Mouse (Mus musculus): ENCODE results near the gene Susd6. TPM values are rescaled to one million over a fixed set of nuclear protein-coding genes. Genes with fewer than 3 reads are reported as not detected.
A peak's percentile ranks its signal among the peaks of the same experiment; 100 is the strongest.

Gene Susd6
- total RNA-seq, 1 experiment, result 49.5 TPM

DNA sequence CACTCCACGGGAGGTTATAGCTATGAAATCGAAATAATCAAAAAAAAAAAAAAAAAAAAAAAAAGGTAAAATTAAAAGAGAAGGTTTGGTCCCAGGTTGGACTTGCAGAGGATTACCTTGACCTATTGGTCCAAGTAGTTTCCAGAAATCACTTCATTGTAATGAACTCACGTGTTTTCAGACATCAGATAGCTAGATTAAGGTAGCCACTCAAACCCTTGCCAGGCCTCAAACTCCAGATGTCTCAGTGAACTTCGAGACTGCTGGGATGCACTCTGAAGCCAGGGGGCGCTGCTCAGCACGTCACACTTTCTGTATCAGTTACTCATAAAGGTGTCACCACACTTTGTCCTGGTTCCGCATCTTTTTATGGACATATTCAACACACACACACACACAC, 127.5 kb downstream of the Susd6 start:
- Histone ChIP-seq H3K9ac (ENCODE audit: insufficient read depth, low read depth, low read length, poor library complexity, severe bottlenecking) (no peak overlapping the region), H3K36me3 (ENCODE audit: control insufficient read depth, insufficient read depth, low read length, poor library complexity, severe bottlenecking) (no peaks in the 10 kb centered on the region), H3K4me3 (ENCODE audit: insufficient read depth in 1 of 2, low read depth in 1 of 2, low read length in 2 of 2, poor library complexity in 1 of 2, severe bottlenecking in 1 of 2) (no peak overlapping the region), H3K9me3 (ENCODE audit: control insufficient read depth, insufficient read depth, low read depth, low read length) (no peaks in the 10 kb centered on the region), H3K4me1 (ENCODE audit: control insufficient read depth in 2 of 2, insufficient read depth in 2 of 2, low read length in 2 of 2, poor library complexity in 1 of 2) (peaks cover 6 to 7% of the 10 kb centered on the region in 2 experiments; a peak in 3 of 4 replicates), H3K27ac (ENCODE audit: insufficient read depth, low read depth, low read length, poor library complexity, severe bottlenecking) (no peak overlapping the region)
- peak; percentile 62 for DNase-seq (ENCODE audit: low read depth, low spot score)
- in situ Hi-C loops (cut with MboI; ENCODE audit: low sequenced_read_pairs in 2 of 2, unreplicated experiment in 2 of 2), result no loop called here
- TF ChIP-seq ZNF384 (IDR thresholded peaks at IDR 0.05; ENCODE audit: low read depth, low read length) (peak; percentile 56), MAFK (IDR thresholded peaks at IDR 0.05; ENCODE audit: insufficient read depth, low read depth, low read length) (no peak)

DNA sequence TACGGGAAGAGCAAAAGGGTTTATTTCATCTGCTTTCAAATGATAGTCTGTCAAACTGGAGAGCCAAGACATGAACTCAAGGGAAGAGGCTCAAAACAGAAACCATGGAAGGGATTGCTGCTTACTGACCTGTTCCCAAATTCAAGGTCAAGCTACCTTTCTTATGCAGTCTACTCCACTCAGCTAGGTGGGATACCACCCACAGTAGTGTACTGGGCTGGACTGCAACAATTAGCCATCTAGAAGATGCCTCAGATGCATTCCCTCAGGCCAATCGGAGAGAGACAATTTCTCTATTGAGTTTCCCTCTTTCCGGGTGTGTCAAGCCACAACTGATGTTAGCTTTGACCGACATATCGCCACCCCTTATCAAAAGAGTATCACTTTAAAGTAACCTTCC, 131.0 kb downstream of the Susd6 start:
- H3K9me3 ChIP-seq (ENCODE audit: control insufficient read depth, insufficient read depth, low read depth, low read length), result no peaks in the 10 kb centered on the region
- peak overlapping the region; percentile 25; the same call in 1 of the 2 replicates for H3K27ac ChIP-seq (ENCODE audit: insufficient read depth, low read depth, low read length, poor library complexity, severe bottlenecking)
- H3K9ac ChIP-seq (ENCODE audit: insufficient read depth, low read depth, low read length, poor library complexity, severe bottlenecking), result no peak overlapping the region
- in situ Hi-C loops (cut with MboI; ENCODE audit: low sequenced_read_pairs in 2 of 2, unreplicated experiment in 2 of 2), result no loop called here
- no peak for DNase-seq (ENCODE audit: low read depth, low spot score)
- no peaks in the 10 kb centered on the region for H3K36me3 ChIP-seq (ENCODE audit: control insufficient read depth, insufficient read depth, low read length, poor library complexity, severe bottlenecking)
- peaks cover 9 to 27% of the 10 kb centered on the region in 2 experiments for H3K4me1 ChIP-seq (ENCODE audit: control insufficient read depth in 2 of 2, insufficient read depth in 2 of 2, low read length in 2 of 2, poor library complexity in 1 of 2)
- no peak for TF ChIP-seq MAFK (IDR thresholded peaks at IDR 0.05; ENCODE audit: insufficient read depth, low read depth, low read length)
- no peak for TF ChIP-seq CHD2 (IDR thresholded peaks at IDR 0.05; ENCODE audit: low read depth, low read length)
- TF ChIP-seq HCFC1 (IDR thresholded peaks at IDR 0.05; ENCODE audit: borderline replicate concordance, insufficient read depth, low read length), result no peak
- no peak for TF ChIP-seq ZNF384 (IDR thresholded peaks at IDR 0.05; ENCODE audit: low read depth, low read length)
- TF ChIP-seq ZC3H11A (IDR thresholded peaks at IDR 0.05; ENCODE audit: borderline replicate concordance, low read depth, low read length), result no peak
- H3K4me3 ChIP-seq (ENCODE audit: insufficient read depth in 1 of 2, low read depth in 1 of 2, low read length in 2 of 2, poor library complexity in 1 of 2, severe bottlenecking in 1 of 2), result no peak overlapping the region

DNA sequence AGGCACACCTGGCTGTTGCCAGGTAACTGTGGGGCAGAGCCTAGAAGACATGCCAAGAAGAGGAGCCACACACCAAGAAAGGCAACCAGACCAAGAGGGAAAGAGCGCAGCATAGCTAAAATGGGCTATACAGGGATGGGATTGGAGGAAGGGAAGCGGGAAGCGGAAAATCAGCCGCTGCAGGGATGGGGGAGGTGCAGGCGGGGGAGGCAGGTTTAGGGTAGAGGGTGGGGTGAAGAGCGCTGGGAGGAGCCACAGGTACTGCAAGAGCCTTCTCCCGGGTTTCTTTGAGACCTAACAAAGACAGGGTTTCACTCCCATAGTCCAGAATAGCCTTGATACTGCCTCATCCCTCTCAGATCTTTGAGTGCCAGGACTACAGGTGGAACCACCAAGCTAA, 132.6 kb downstream of the Susd6 start:
- H3K36me3 ChIP-seq (ENCODE audit: control insufficient read depth, insufficient read depth, low read length, poor library complexity, severe bottlenecking), result no peaks in the 10 kb centered on the region
- no peaks in the 10 kb centered on the region for H3K9me3 ChIP-seq (ENCODE audit: control insufficient read depth, insufficient read depth, low read depth, low read length)
- peak overlapping the region; percentile 94 for H3K27ac ChIP-seq (ENCODE audit: insufficient read depth, low read depth, low read length, poor library complexity, severe bottlenecking)
- TF ChIP-seq ZNF384 (IDR thresholded peaks at IDR 0.05; ENCODE audit: low read depth, low read length), result peak; percentile 71; the same call in 1 of the 2 replicates
- TF ChIP-seq HCFC1 (IDR thresholded peaks at IDR 0.05; ENCODE audit: borderline replicate concordance, insufficient read depth, low read length), result no peak
- no peak for TF ChIP-seq MAFK (IDR thresholded peaks at IDR 0.05; ENCODE audit: insufficient read depth, low read depth, low read length)
- TF ChIP-seq CHD2 (IDR thresholded peaks at IDR 0.05; ENCODE audit: low read depth, low read length), result no peak
- no peak for TF ChIP-seq ZC3H11A (IDR thresholded peaks at IDR 0.05; ENCODE audit: borderline replicate concordance, low read depth, low read length)
- peak overlapping the region; percentile 35 to 50 for H3K4me3 ChIP-seq (ENCODE audit: insufficient read depth in 1 of 2, low read depth in 1 of 2, low read length in 2 of 2, poor library complexity in 1 of 2, severe bottlenecking in 1 of 2)
- H3K9ac ChIP-seq (ENCODE audit: insufficient read depth, low read depth, low read length, poor library complexity, severe bottlenecking), result peak overlapping the region; percentile 70; the same call in 1 of the 2 replicates
- H3K4me1 ChIP-seq (ENCODE audit: control insufficient read depth in 2 of 2, insufficient read depth in 2 of 2, low read length in 2 of 2, poor library complexity in 1 of 2), result peaks cover 9 to 27% of the 10 kb centered on the region in 2 experiments
- in situ Hi-C loops (cut with MboI; ENCODE audit: low sequenced_read_pairs in 2 of 2, unreplicated experiment in 2 of 2), result no loop called here
- DNase-seq (ENCODE audit: low read depth, low spot score), result peak; percentile 72

DNA sequence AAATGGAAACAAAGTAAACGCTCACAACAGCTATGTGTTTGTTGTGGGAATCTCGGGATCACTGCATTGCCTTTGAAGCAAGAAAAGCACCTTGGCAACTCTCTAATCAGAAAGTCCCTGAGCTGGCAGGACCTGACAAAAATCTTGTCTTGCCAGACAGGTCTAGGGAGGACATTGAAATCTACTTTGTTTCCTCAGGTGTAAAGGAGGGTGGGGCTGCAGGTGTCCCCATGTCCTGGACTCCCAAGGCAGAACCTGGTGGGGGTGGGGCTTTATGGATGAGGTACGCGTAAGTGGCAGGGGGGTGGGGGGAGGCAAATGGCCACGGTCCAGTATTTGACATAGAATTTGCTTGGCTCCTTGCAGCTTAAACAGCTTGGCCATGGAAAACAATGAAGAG, 133.3 kb downstream of the Susd6 start:
- Histone ChIP-seq H3K27ac (ENCODE audit: insufficient read depth, low read depth, low read length, poor library complexity, severe bottlenecking) (no peak overlapping the region; the same call in 1 of the 2 replicates), H3K9ac (ENCODE audit: insufficient read depth, low read depth, low read length, poor library complexity, severe bottlenecking) (no peak overlapping the region), H3K36me3 (ENCODE audit: control insufficient read depth, insufficient read depth, low read length, poor library complexity, severe bottlenecking) (no peaks in the 10 kb centered on the region), H3K9me3 (ENCODE audit: control insufficient read depth, insufficient read depth, low read depth, low read length) (no peaks in the 10 kb centered on the region), H3K4me3 (ENCODE audit: insufficient read depth in 1 of 2, low read depth in 1 of 2, low read length in 2 of 2, poor library complexity in 1 of 2, severe bottlenecking in 1 of 2) (no peak overlapping the region), H3K4me1 (ENCODE audit: control insufficient read depth in 2 of 2, insufficient read depth in 2 of 2, low read length in 2 of 2, poor library complexity in 1 of 2) (peaks cover 9 to 27% of the 10 kb centered on the region in 2 experiments)
- DNase-seq (ENCODE audit: low read depth, low spot score), result no peak
- in situ Hi-C loops (cut with MboI; ENCODE audit: low sequenced_read_pairs in 2 of 2, unreplicated experiment in 2 of 2), result no loop called here
- TF ChIP-seq ZNF384 (IDR thresholded peaks at IDR 0.05; ENCODE audit: low read depth, low read length), result no peak
- TF ChIP-seq CHD2 (IDR thresholded peaks at IDR 0.05; ENCODE audit: low read depth, low read length), result no peak
- TF ChIP-seq MAFK (IDR thresholded peaks at IDR 0.05; ENCODE audit: insufficient read depth, low read depth, low read length), result no peak
- no peak for TF ChIP-seq ZC3H11A (IDR thresholded peaks at IDR 0.05; ENCODE audit: borderline replicate concordance, low read depth, low read length)
- TF ChIP-seq HCFC1 (IDR thresholded peaks at IDR 0.05; ENCODE audit: borderline replicate concordance, insufficient read depth, low read length), result no peak

DNA sequence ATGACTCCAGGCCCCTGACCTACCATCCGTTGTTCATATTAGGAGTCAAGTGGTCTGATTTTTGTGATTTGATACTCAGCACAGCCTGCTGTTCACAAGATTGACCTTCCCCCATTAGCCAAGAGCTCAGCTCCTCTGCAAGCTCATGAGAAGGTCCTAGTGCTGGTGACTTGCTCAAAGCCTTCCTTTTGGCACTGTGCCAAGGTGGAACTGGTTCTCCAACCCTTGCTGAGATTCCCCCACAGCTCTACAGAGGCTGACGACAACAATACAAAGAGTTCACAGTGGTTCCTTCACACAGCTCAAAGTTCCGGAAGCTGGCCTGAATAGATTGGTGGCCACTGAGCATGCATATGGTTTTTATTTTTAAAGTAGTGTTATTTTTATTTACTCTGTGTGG, 133.9 kb downstream of the Susd6 start:
- Histone ChIP-seq H3K36me3 (ENCODE audit: control insufficient read depth, insufficient read depth, low read length, poor library complexity, severe bottlenecking) (no peaks in the 10 kb centered on the region), H3K27ac (ENCODE audit: insufficient read depth, low read depth, low read length, poor library complexity, severe bottlenecking) (no peak overlapping the region; the same call in 1 of the 2 replicates), H3K9me3 (ENCODE audit: control insufficient read depth, insufficient read depth, low read depth, low read length) (no peaks in the 10 kb centered on the region), H3K4me1 (ENCODE audit: control insufficient read depth in 2 of 2, insufficient read depth in 2 of 2, low read length in 2 of 2, poor library complexity in 1 of 2) (peaks cover 9 to 27% of the 10 kb centered on the region in 2 experiments), H3K9ac (ENCODE audit: insufficient read depth, low read depth, low read length, poor library complexity, severe bottlenecking) (no peak overlapping the region), H3K4me3 (ENCODE audit: insufficient read depth in 1 of 2, low read depth in 1 of 2, low read length in 2 of 2, poor library complexity in 1 of 2, severe bottlenecking in 1 of 2) (no peak overlapping the region)
- DNase-seq (ENCODE audit: low read depth, low spot score), result no peak
- TF ChIP-seq MAFK (IDR thresholded peaks at IDR 0.05; ENCODE audit: insufficient read depth, low read depth, low read length) (no peak), CHD2 (IDR thresholded peaks at IDR 0.05; ENCODE audit: low read depth, low read length) (no peak), ZC3H11A (IDR thresholded peaks at IDR 0.05; ENCODE audit: borderline replicate concordance, low read depth, low read length) (no peak), HCFC1 (IDR thresholded peaks at IDR 0.05; ENCODE audit: borderline replicate concordance, insufficient read depth, low read length) (no peak), ZNF384 (IDR thresholded peaks at IDR 0.05; ENCODE audit: low read depth, low read length) (no peak)
- in situ Hi-C loops (cut with MboI; ENCODE audit: low sequenced_read_pairs in 2 of 2, unreplicated experiment in 2 of 2), result no loop called here
